Mouse (Mus musculus): ENCODE results near the gene Tdg. TPM values are rescaled to one million over a fixed set of nuclear protein-coding genes. Genes with fewer than 3 reads are reported as not detected.

Gene Tdg
- polyA plus RNA-seq, 1 experiment from 2014 or later: 102 TPM

DNA sequence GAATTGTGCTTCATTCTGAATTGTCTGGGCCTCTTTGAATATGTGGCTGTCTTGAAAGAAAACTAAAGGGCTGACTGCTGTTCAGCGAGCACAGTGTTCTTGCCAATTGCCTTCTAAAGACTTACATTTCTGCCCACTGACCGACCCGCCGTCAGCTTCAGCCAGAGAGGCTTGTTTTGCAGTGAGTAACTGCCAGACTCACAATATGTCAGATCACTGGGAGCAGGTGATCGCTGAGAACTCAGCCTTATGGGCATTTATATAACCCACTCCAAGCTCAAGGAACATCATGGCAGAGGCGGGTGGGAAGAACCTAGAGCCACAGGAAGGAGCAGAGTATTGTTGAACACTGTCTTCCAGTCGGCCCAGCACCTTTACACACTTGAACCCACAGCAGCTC is 52.0 kb downstream of the Tdg start:
- Histone ChIP-seq H3K9me3 (ENCODE audit: control insufficient read depth, low read length) (peaks cover 4% of the 10 kb centered on the region; the same call in 1 of the 2 replicates), H3K4me3 (ENCODE audit: low read length) (no peak overlapping the region), H3K27ac (ENCODE audit: low read length) (no peak overlapping the region), H3K4me2 (ENCODE audit: low read depth, low read length) (no peak overlapping the region), H3K27me3 (replicated peaks; ENCODE audit: control insufficient read depth, insufficient read depth, low read length) (no peaks in the 10 kb centered on the region), H3K9ac (ENCODE audit: low read depth, low read length) (no peak overlapping the region), H3K36me3 (ENCODE audit: control insufficient read depth, insufficient read depth, low read length) (no peaks in the 10 kb centered on the region), H3K4me1 (ENCODE audit: control insufficient read depth, insufficient read depth, low read length) (no peaks in the 10 kb centered on the region)
- no peak for ATAC-seq
- WGBS: 83% methylated on average over 7 of the region's 7 CpGs

DNA sequence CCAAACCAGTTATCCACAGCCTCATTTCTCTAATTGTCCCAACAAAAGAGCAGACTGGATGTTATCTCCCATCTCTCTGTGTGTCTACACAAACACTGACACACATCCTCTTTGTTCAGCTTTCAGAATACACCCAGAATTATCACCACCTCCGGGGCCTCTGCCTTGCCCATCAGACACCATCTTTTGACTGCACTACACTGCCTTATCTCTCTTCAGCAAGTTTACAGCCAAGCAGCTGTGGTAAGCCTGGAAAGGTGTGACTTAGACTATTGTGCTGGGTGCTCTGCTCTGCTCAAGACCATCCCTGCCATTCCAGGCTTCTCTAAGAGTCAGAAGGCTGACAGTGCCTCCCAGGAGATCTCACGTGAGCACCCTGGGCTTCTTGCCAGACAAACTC is 55.8 kb downstream of the Tdg start:
- no peak overlapping the region for H3K9ac ChIP-seq (ENCODE audit: low read depth, low read length)
- H3K4me2 ChIP-seq (ENCODE audit: low read depth, low read length): no peak overlapping the region
- H3K9me3 ChIP-seq (ENCODE audit: control insufficient read depth, low read length): peaks cover 4% of the 10 kb centered on the region; the same call in 1 of the 2 replicates
- no peak overlapping the region for H3K27ac ChIP-seq (ENCODE audit: low read length)
- H3K36me3 ChIP-seq (ENCODE audit: control insufficient read depth, insufficient read depth, low read length): no peaks in the 10 kb centered on the region
- no peak overlapping the region for H3K4me3 ChIP-seq (ENCODE audit: low read length)
- H3K27me3 ChIP-seq (replicated peaks; ENCODE audit: control insufficient read depth, insufficient read depth, low read length): no peaks in the 10 kb centered on the region
- no peaks in the 10 kb centered on the region for H3K4me1 ChIP-seq (ENCODE audit: control insufficient read depth, insufficient read depth, low read length)
- WGBS: 56% methylated on average over 2 of the region's 2 CpGs
- no peak for ATAC-seq

GRCm38 (mm10) chr10:82689681-82690211 is 60.1 kb downstream of the Tdg start:
- ATAC-seq: peak; percentile 71; the same call in 1 of the 2 replicates
- Histone ChIP-seq H3K4me2 (ENCODE audit: low read depth, low read length) (peak overlapping the region; percentile 47), H3K9ac (ENCODE audit: low read depth, low read length) (0 out of 2 replicates have a peak overlapping the region, but pooled peaks have one; percentile 53), H3K4me1 (ENCODE audit: control insufficient read depth, insufficient read depth, low read length) (no peaks in the 10 kb centered on the region), H3K27ac (ENCODE audit: low read length) (peak overlapping the region; percentile 34), H3K27me3 (replicated peaks; ENCODE audit: control insufficient read depth, insufficient read depth, low read length) (no peaks in the 10 kb centered on the region), H3K36me3 (ENCODE audit: control insufficient read depth, insufficient read depth, low read length) (no peaks in the 10 kb centered on the region), H3K9me3 (ENCODE audit: control insufficient read depth, low read length) (peaks cover 4% of the 10 kb centered on the region; the same call in 1 of the 2 replicates), H3K4me3 (ENCODE audit: low read length) (peak overlapping the region; percentile 21)
- WGBS: 45% methylated on average over 7 of the region's 7 CpGs

- H3K4me1 ChIP-seq (ENCODE audit: control insufficient read depth, insufficient read depth, low read length): no peaks in the 10 kb centered on the region
- peak within 1 kb of the TSS; percentile 21 for H3K4me3 ChIP-seq (ENCODE audit: low read length)
- H3K27ac ChIP-seq (ENCODE audit: low read length): peak within 1 kb of the TSS; percentile 34
- no peaks in the 10 kb centered on the region for H3K27me3 ChIP-seq (replicated peaks; ENCODE audit: control insufficient read depth, insufficient read depth, low read length)
- H3K9me3 ChIP-seq (ENCODE audit: control insufficient read depth, low read length): peaks cover 4% of the 10 kb centered on the region; the same call in 1 of the 2 replicates
- peak; percentile 84 for ATAC-seq
- peak within 1 kb of the TSS; percentile 47 for H3K4me2 ChIP-seq (ENCODE audit: low read depth, low read length)
- H3K36me3 ChIP-seq (ENCODE audit: control insufficient read depth, insufficient read depth, low read length): no peaks in the 10 kb centered on the region
- peak within 1 kb of the TSS; percentile 53 for H3K9ac ChIP-seq (ENCODE audit: low read depth, low read length)
- WGBS: 4% methylated on average over 14 of the region's 14 CpGs
Measured at GRCm38 (mm10) chr10:82690494-82690893, 60.9 kb downstream of the Tdg start, which contains the start of gene Glt8d2. Gene Glt8d2 (minus strand): TSS chr10:82690650.

DNA sequence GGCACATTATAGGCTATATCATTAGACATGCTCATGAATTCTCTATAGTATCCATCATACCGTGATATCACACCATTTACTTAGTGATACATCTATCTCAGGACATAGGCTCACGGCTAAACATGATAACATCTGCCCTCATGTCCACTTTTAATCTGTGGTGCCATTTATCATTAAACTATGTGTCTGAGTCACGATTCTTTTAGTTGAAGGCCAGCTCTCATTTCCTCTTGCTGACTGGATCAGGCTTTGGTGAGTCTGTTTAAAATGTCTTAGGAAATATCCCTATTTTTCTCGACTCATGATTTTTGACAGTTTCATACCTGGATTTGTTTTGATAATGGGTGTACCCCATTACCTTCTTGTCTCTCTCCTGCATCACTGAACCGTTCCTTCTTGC is 66.3 kb downstream of the Tdg start, which contains the start of gene Hcfc2:
Hcfc2 (plus strand) TSS at position 205 of the 400 bp plus-strand sequence.
- Histone ChIP-seq H3K9ac (ENCODE audit: low read depth, low read length) (no peak within 1 kb of the TSS), H3K36me3 (ENCODE audit: control insufficient read depth, insufficient read depth, low read length) (no peaks in the 10 kb centered on the region), H3K27ac (ENCODE audit: low read length) (no peak within 1 kb of the TSS), H3K4me2 (ENCODE audit: low read depth, low read length) (no peak within 1 kb of the TSS), H3K4me1 (ENCODE audit: control insufficient read depth, insufficient read depth, low read length) (peaks cover 8% of the 10 kb centered on the region; the same call in 1 of the 2 replicates), H3K4me3 (ENCODE audit: low read length) (no peak within 1 kb of the TSS), H3K27me3 (replicated peaks; ENCODE audit: control insufficient read depth, insufficient read depth, low read length) (no peaks in the 10 kb centered on the region), H3K9me3 (ENCODE audit: control insufficient read depth, low read length) (no peaks in the 10 kb centered on the region)
- 66% methylated on average over 5 of the region's 5 CpGs for WGBS
- no peak for ATAC-seq

DNA sequence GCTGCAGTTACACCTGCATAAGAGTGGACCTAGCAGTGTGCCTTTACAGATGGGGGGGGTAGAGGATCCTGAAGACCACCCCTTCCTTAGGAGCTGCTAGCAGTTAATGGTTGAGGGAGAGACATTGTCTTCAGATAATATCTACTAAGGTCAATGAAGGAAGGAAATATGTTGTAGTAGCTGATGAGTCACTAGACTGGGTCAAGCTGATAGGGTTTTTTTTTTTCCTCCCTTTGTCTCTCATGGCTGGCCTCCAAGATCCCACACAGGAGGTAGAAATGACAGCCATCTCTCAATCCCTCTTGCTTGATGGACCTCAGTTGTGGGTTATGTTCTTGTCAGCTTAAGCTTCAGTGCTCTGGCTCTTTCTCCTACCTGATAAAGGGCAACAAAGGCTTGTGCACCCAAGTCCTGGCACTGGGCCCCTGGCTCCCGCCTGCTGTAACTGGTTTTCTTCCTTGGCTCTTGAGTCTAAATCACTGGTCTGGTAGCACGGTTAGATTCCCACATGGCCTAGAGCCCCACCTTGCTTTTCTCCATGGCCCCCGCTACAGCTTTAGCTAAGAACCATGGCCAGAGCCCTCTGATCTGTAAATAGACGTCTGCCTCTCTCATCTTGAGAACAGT is 66.9 kb downstream of the Tdg start:
- ATAC-seq: no peak

GRCm38 (mm10) chr10:82697305-82697898 is 67.8 kb downstream of the Tdg start:
- ATAC-seq: peak; percentile 17; the same call in 1 of the 2 replicates

More for the DNA sequence above, 66.9 kb downstream of the Tdg start:
- H3K4me1 ChIP-seq (ENCODE audit: control insufficient read depth, insufficient read depth, low read length): peaks cover 8% of the 10 kb centered on the region; the same call in 1 of the 2 replicates
- H3K9ac ChIP-seq (ENCODE audit: low read depth, low read length): no peak overlapping the region
- H3K9me3 ChIP-seq (ENCODE audit: control insufficient read depth, low read length): no peaks in the 10 kb centered on the region
- no peak overlapping the region for H3K27ac ChIP-seq (ENCODE audit: low read length)
- H3K4me3 ChIP-seq (ENCODE audit: low read length): no peak overlapping the region
- no peaks in the 10 kb centered on the region for H3K27me3 ChIP-seq (replicated peaks; ENCODE audit: control insufficient read depth, insufficient read depth, low read length)
- no peak overlapping the region for H3K4me2 ChIP-seq (ENCODE audit: low read depth, low read length)
- H3K36me3 ChIP-seq (ENCODE audit: control insufficient read depth, insufficient read depth, low read length): no peaks in the 10 kb centered on the region
- WGBS: 70% methylated on average over 4 of the region's 4 CpGs

DNA sequence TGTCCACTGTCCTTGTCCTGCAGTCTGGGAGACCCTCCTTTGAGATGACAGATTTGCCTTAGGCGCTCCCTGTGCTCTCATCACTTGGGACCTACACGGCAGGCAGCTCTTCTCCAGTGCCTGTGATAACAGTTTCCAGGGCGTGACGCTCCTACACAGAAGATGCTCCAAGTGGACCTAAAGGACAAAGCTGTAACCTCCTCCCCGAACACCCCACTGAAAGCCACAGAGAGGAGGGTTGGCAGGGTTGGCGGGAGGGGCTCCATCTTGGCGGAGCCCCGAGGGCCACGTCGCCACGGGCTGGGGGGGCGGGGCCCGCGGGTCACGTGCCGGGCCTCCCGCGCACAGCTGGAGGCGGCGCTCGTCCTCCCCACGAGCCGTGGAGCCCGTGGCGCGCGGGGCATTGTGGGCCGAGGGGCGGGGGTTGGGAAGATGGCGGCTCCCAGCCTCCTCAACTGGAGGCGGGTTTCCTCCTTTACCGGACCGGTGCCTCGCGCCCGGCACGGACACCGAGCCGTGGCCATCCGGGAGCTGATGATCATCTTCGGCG is 69.2 kb downstream of the Tdg start:
- Histone ChIP-seq H3K4me2 (ENCODE audit: low read depth, low read length) (peak overlapping the region; percentile 81), H3K27ac (ENCODE audit: low read length) (peak overlapping the region; percentile 54), H3K4me3 (ENCODE audit: low read length) (peak overlapping the region; percentile 95), H3K36me3 (ENCODE audit: control insufficient read depth, insufficient read depth, low read length) (no peaks in the 10 kb centered on the region), H3K4me1 (ENCODE audit: control insufficient read depth, insufficient read depth, low read length) (peaks cover 8% of the 10 kb centered on the region; the same call in 1 of the 2 replicates), H3K9ac (ENCODE audit: low read depth, low read length) (peak overlapping the region; percentile 84), H3K9me3 (ENCODE audit: control insufficient read depth, low read length) (no peaks in the 10 kb centered on the region), H3K27me3 (replicated peaks; ENCODE audit: control insufficient read depth, insufficient read depth, low read length) (no peaks in the 10 kb centered on the region)
- ATAC-seq: peak; percentile 97
- WGBS: 1% methylated on average over 32 of the region's 42 CpGs

More at GRCm38 (mm10) chr10:82697305-82697898, 67.8 kb downstream of the Tdg start:
- Histone ChIP-seq H3K4me1 (ENCODE audit: control insufficient read depth, insufficient read depth, low read length) (peaks cover 8% of the 10 kb centered on the region; the same call in 1 of the 2 replicates), H3K4me2 (ENCODE audit: low read depth, low read length) (no peak overlapping the region), H3K27ac (ENCODE audit: low read length) (no peak overlapping the region), H3K4me3 (ENCODE audit: low read length) (no peak overlapping the region), H3K9me3 (ENCODE audit: control insufficient read depth, low read length) (no peaks in the 10 kb centered on the region), H3K27me3 (replicated peaks; ENCODE audit: control insufficient read depth, insufficient read depth, low read length) (no peaks in the 10 kb centered on the region), H3K9ac (ENCODE audit: low read depth, low read length) (no peak overlapping the region), H3K36me3 (ENCODE audit: control insufficient read depth, insufficient read depth, low read length) (no peaks in the 10 kb centered on the region)
- WGBS: 72% methylated on average over 3 of the region's 3 CpGs

DNA sequence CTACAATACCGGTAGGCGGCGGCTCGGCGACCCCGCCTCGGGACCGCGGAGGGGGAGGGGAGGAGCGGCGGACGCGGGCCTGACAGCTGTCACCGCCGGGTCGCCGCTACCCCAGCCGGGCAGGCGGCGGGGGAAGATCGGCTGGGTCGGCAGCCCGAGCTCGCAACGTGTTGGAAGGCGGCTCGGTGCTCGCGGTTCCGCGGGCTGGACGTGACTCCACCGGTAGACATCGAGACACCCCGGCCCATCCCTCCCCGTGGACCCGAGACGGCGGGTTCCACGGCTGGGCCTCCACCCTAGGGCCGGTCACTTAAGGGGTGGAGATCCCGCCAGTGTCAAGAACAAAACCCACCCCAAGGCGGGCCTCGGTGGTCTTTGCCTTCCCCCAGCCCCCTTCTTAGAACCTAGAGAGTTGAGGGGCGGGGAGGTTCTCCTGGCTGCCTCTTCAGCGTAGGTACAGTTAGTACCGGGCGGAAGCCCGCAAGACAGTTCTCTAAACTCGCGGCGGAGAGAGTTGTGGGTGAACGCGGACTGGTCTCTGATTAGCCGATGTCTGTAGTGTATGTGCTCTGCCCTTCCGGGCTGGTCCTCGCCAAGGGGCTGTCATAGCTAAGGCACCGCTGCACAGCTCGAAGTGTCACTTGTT is 69.8 kb downstream of the Tdg start:
- H3K36me3 ChIP-seq (ENCODE audit: control insufficient read depth, insufficient read depth, low read length): no peaks in the 10 kb centered on the region
- no peaks in the 10 kb centered on the region for H3K27me3 ChIP-seq (replicated peaks; ENCODE audit: control insufficient read depth, insufficient read depth, low read length)
- peak overlapping the region; percentile 95 for H3K4me3 ChIP-seq (ENCODE audit: low read length)
- peak overlapping the region; percentile 84 for H3K9ac ChIP-seq (ENCODE audit: low read depth, low read length)
- no peaks in the 10 kb centered on the region for H3K9me3 ChIP-seq (ENCODE audit: control insufficient read depth, low read length)
- H3K27ac ChIP-seq (ENCODE audit: low read length): peak overlapping the region; percentile 54
- peak; percentile 77 for ATAC-seq
- H3K4me2 ChIP-seq (ENCODE audit: low read depth, low read length): peak overlapping the region; percentile 81
- WGBS: under 1% methylated on average over 57 of the region's 59 CpGs
- H3K4me1 ChIP-seq (ENCODE audit: control insufficient read depth, insufficient read depth, low read length): peaks cover 8% of the 10 kb centered on the region; the same call in 1 of the 2 replicates

Measured in intestine, embryonic 16.5 days (tissue).